Mouse (Mus musculus) CD4-positive helper T cell, adult 2 months (primary cell): Measurements from ENCODE around the gene Sez6l.

ENCODE experiments used
- DNase-seq: peaks from one replicate; pipeline ENCODE4 v3.0.0-alpha.2; 2012; ENCODE audit warnings: low read depth, missing footprints, low spot score

The Sez6l gene

DNA sequence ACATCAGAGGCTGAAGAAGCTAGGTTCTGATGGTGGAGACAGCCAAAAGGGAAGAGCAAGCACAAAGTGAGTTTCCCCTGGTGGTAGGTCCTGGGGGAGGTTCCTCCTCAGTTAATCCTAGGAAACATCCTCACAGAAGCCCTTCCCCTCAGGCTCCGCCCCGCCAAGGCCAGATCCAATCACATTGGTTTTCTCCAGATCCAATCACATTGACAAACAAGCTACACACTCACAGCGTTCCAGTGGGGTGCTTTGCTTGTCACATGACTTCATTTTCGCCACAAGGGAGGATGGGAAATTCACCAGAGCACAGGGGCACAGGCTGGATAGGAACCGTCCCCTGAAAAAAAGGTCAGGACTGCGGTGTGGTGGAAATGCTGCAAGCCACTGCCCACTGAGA, 9.1 kb upstream of the Sez6l start:
- no peak for DNase-seq

DNA sequence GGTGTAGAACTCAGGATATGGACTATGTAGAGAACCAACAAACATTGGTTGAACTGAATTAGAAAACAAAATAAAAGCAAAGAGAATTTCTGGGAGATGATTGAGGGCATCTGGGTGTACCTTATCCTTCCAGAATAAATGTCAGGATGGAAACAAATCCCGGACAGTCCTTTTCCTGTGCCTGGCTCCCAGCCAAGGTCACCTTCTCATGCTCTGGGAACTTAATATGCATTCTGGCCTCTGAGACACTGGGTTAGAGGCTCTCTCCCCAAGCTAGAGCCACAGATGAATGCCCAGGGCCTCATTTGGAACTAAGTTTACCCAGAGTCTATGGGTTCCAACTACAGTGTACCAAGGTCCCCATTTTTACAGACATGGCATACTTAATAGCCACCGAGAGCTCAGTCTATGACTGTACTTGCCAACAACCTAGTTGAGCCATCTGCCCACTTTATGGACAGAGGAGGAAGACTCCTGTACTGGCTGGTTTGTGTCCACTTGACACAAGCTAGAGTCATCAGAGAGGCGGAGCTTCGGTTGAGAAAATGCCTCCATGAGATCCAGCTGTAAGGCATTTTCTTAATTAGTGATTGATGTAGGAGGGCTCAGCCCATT, 7.3 kb upstream of the Sez6l start:
- DNase-seq = no peak

DNA sequence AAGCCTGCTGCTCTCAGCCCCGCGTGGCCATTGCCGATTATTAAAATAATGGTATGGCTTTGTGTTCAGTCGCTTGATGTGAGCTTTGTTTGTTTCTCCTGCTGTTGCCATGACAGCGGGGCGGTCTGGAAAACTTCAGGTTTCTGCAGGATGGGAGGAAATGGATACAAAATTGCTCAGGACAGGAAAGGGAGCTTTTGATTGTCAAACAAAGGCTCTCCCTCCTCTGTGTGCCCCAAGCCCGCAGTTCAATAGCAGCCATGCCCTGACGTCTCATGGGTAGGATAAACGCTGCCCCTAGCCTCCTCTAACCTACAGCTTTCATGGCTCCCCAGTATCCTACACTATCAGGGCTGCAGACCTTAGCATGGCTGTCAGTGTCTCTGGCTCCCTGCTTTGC, 6.3 kb upstream of the Sez6l start:
- DNase-seq = no peak

DNA sequence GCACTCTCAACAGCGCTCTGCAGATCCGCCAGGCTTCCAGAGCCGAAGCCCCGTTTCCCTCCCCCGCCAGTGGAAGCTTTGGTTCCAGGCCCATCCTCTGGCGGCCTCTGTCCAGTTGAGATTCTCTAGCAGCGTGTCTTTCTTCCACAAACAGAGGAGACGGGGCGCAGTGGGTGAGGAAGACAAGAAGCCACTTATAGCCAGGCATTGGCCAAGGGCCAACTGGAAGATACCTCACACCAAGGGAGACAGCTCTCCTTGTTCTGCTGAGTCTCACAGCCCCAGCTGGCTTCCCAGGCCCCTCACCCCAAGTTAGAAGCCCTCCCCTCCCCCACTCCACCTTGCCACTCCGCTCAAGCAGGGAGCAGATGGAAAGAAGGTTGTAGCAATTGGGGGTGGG, 765 bp upstream of the Sez6l start:
- DNase-seq = no peak

DNA sequence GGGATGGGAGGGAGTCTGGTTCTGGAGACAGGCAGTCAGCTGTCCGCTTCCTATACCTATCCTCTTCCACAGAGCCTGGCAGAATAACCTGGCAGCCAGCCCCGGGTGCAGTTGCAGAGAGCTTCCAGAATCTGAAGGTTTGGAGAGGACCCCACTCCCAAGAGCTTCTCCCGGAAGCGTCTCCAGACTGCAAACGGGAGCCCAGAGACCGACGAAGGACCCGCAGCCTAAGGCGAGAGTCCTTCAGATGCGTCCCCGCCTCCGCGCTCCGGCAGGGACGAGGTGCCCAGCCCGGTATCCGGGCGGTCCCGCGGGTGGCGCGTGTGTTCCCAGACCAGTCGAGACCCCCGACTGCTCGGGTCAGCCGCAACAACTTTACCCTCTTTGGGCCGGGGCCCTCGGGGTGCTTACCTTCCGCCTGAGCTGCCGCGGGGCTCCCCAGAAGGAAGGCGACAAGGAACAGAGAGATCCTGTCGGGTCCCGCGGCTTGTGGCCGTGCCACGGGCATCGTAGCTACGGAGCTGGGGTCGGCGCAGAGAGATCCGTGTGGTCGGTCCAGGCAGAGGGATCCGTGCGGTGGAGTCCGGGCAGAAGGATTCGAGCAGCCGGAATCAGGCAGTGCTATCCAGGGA, 508 bp downstream of the Sez6l start:
- no peak for DNase-seq

DNA sequence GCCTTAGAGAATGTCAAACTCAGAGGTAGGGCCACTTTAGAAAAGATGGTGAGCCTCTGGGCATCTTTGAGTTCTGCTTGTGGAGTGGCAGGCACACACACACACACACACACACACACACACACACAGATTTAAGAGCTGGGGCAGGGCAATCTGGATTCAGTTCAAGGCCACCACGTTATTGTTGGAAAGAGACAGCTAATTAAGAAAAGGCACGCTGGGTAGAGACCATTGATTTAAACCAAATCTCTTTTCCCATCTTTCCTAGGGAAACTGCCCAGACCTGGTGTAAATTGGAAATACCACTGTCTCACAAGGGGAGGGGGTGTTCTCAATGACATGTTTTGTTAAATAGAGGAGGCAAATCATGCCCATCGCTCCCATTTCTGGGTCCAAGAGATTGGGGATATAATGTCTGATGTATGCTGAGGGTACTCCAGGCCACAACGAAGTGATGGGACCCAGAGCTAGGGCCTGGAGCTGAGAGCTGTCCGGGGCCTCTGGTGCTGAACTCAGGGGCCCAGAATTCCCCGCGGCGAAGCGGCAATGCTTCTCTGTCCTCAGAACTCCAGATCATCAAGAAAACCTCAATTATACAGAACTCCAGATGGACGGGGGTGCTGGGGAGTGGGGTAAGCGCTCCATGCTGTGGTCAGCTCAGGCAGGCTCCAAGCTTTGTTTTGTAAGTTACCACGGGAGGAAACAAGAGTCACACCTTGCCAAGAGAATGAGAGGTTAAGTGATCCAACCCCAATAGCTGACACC, 1.7 kb downstream of the Sez6l start:
- no peak for DNase-seq

DNA sequence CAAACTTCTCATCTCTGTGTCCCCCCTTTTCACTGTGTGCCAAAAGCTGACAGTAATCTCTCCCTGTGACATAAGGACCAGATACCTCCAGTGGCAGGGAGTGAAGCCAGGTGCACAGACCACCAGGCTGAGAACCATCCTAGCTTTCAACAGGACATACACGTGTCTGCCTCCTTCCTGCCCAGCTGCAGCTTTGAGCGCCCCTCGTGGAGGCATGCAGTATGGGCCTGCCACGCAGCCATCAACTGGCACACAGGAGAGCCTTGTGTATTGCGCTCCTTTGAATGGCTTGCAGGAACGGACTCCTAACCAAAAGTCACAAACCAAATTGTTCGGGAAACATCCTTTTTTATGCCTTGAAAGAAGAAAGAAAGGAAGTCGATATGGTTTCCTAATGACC, 3.1 kb downstream of the Sez6l start:
- DNase-seq = no peak

DNA sequence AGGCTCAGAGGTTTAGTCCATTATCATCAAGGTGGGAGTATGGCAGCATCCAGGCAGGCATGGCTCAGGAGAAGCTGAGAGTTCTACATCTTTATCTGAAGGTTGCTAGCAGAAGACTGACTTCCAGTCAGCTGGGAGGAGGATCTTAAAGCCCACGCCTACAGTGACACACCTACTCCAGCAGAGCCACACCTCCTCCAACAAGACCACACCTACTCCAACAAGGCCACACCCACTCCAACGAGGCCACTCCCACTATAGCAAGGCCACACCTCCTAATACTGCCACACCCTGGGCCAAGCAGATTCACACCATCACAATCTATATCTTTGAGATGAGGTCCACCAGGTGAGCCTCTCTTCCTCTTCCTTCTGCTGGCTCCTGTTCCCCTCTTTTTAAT, 4.8 kb downstream of the Sez6l start:
- no peak for DNase-seq

DNA sequence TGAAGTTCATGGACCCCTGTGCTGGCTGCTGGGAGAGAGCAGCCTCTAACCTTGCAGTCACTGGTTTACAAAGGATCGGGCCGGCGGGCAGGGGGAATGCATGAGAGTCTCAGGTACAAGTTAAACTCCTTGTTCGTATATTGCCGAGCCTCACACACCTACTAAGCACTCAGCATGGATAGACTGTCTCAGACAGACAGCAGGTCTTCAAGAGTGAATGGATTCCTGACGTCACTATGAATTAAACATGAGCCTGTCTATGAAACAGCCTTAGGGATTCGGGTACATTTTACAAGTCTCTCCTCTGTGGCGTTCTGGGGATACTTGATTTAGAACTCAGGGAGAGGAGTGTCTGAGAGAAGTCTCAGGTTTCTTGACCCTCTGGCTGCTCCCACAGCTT, 11.5 kb downstream of the Sez6l start:
- no peak for DNase-seq

DNA sequence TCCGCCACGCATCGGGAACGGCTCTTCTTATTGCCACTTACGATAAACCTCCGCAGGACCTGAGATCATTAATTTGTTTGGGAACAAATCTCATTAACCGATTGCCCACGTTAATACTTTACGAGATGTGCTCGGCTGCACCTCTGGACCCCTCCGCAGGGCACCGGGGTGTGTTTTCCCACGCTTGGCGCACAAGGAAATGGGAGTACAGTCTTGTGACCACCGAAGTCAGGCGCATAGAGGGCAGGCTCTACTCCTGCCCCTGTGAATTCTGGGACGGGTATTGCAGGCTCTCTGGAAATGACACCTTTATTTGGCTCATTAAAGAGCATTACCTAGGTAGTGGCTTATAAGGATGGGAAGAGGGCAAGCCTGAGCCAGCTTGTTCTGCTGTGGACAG, 11.9 kb downstream of the Sez6l start:
- DNase-seq = no peak

DNA sequence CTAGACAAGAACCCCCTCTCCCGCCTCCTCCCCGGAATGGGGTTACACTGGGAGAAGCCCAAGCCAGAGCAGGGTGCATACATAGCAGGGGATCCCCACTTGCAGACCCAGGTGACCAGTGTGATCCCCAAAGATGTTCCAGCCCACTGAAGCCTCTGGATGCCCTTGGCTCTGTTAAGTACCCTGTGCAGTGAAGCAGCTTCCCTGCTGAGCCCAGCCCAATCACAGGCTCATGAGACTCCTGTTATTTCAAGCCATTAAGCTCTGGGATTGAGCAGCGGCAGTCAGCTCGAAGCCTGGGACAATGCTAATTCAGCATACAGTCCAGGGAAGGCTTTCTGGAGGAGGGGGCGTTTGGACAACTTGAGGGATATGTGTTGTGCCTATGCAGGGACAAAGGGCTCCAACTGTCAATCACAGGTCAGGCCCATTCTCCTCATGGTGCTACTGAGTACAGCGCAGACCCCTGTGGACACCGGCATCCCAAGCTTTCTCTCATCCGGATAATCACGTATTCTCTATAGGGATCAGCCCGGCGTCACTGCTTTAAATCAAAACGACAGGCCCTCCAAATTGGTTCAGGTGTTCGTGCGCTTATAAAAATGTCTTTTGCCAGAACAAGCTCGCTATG, 16.0 kb downstream of the Sez6l start:
- DNase-seq = no peak

DNA sequence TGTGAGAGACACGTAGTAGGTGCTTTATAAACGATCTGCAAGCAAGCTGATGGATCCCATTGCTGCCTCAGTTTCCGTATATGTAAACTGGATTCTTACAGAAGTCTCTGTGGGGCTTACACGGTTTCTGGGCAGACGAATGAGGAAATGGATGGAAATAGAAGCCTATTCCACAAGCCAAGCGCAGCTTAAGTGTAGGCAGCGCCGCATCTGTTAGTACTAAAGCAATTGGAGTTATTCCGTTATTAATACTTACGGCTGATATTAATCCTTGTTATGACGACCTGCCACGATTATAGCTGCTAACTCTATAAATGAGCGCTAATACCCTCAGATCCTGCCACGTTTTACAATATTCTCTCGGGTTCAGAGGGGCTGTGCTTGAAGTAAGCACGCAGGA, 16.8 kb downstream of the Sez6l start:
- no peak for DNase-seq

DNA sequence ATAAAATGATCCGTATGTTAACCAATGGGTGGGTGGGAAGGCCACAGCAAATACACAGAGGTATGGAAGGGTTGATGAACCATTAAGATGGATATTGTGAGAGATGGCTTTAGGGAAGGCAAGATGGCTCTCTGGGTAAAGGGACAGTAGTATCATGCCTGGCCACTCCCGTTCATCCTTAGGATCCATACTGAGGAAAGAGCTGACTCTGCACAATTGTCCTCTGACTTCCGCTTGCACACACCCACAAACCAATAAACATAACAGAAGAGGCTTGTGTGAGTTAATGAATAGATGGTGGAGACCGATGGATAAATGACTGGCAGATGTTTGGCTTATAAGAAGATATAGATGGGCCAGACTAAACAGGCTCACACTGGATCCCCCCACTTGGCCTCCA, 19.6 kb downstream of the Sez6l start:
- DNase-seq = no peak

DNA sequence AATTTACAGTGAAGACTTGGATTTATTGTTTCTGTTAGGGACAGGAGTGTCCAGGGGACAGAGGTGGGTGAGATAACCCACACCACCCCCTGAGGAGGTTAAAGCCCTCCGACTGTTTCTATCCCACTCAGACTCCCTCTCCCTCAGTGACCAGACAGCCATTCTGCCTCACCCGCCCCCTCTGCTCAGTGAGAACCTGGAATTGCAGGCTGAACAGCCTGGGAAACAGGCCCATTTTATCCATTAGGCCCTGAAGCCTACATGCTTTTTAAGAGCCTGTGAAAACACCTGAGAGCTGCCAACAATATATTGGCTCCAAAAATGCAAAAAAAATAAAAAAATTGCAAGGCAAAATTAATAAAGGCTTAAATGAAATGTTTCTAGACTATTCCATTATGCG, 20.3 kb downstream of the Sez6l start:
- DNase-seq = no peak

DNA sequence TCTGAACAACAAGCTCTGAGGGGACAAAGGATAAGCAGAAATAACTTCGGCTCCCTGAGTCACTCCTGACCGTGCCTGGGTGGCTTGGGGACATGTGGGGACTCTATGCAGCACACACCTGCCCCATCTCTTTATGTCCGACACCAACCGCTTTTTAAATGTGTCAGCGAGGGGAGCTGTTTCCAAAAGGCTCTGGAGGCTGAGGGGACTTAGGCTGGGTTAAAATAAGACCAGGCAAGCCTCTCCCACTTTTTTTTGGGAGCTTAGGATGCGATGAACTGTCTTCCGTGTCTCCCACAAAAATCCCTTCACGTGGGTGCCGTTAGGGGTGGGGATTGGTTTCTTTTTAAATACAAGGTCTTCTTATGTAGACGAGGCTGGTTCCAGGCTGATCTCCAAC, 22.5 kb downstream of the Sez6l start:
- no peak for DNase-seq

DNA sequence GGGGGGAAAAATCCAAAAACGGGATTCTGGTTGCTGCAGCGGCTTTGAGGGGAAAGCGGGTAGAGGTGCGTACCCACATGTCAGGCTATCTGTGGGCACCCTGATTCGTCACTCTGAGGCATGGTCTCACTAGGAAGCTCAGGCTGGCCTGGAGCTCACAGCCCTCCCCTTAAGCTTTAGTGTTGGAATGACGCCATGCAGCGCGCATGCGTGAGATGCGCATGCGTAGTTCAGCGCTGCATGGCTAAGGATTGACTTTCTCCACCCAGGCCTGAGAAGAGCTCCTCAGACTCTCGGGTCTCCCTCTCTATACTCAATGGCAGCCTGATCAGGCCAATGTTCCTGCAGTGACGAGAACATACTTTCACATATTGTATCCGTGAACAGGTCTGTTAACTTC, 24.2 kb downstream of the Sez6l start:
- DNase-seq = no peak

DNA sequence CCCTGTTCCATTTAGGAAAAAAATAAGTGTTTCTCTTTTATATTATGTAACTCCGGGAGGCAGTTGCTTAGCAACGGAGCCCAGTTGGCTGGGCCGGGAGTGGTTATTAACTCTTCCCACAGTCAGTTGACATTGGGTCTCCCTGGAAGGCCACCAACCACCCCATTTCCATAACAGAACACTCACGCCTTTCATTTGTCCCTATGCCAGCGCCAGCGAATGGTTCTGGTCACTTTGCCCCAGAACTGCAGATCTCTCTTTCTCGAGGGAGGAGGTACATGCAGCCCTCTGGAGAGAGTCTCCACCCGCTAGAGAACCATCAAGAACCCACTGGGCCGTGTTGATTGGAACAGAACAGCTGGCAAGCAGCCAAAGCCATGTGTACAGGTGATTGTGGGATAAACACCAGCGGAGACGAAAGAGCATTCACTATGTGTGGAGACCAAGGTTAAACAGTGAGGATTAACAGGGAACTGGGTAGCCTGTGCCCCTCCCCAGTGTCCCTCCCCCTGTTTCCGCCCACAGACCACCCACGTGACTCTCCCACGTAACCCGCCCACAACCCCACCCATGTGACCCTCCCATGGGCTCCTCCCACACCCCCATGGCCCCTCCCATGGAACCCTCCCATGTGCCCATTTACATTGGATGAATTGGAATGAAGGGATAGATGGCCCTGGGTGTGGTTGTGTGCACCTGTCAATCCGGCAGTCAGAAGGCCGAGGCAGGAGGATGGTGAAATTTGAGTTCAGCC, 24.8 kb downstream of the Sez6l start:
- DNase-seq = no peak

DNA sequence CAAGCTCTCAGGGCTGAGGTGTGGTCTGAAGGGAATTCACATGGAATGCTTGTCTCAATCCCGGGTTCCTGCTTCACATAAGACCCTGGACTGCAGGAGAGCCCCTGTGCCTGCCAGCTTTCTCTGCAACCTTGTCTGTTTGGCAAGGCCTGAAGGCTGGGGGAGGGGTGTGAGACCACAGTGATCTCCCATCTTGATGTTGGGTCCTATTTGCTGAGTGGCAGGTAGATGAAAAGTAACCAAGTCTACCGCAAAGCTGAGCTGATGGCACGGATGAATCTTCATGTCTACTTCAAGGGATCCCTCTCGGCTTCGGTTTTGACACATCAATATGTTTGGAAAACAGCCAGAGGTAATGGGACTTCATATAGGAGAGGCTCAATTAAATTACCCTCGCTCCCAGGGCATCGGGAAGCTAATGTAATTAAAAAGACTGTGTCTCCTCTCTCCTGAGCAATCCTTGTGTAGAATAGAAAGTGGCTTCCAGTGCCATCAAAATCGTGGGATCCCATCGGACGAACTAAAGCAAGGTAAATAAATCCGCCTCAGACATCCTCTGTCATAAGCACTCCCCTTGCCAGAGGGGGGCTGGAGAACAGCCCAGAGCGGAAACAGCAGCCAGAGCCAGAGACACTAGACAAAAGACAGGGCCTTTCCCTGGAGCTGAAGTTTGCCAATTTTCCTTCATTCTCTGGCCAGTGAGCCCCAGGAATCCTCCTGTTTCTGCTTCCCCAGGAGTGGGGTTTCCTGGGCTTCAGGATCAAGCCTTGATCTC, 28.0 kb downstream of the Sez6l start:
- no peak for DNase-seq

DNA sequence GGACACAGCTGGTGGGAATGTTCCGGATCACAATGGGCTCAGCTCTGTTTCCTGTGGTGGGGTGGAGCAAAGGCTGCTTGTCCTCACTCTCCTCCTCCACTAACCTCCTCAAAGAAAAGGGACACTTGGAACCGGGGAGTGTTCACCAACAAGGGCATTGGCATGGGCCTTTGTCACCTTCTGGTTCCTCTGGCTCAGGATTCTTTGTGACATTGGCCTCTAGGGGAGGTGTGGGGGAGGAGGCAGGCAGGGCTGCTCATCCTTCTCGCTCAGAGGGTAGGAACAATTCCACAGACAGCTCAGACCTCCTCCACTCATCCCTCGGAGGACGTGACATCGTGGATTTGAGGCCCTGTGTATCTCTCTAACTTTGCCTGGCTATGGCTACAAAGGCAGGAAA, 30.2 kb downstream of the Sez6l start:
- no peak for DNase-seq

DNA sequence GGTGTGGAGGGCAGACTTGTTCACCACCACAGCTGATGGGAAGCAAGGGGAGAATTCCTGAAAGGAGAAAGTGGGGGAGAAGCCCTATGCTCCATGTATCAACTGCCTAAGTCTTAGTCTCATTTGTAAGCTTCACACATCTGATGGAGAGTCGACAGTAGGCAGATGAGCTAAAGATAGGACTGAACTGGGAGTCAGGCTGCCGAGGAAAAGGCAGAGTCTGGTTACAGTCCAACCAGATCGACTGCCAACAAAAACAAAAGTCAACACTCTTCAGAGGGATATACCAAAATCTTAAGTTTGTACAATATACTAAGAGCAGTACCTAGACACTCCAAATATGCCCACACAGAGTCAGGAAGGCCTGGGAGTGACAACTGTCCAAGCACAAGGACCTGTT, 38.7 kb downstream of the Sez6l start:
- no peak for DNase-seq

DNA sequence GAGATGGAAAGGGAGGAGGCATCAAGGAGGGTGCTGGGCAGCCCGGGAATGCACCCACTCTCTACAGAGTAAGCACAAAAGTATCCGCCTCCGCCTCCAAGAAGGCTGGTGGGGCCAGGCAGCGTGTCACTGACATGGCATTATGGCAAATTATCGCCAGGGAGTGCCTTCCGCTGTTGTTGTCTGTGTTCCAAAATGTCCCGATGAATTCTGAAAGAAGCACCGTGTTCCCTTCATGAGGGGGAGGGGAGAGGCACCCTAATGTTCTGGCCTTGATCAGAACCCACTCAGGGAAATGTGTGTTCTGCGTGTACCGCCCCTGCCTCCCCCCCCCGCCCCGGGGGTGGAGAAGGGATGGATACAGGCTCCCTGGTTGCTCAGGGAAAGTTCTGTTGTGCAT, 41.1 kb downstream of the Sez6l start:
- DNase-seq = no peak
